Mouse (Mus musculus) forebrain, embryonic 13.5 days (tissue): ENCODE results near the gene Vmn2r91. TPM values are rescaled to one million over a fixed set of nuclear protein-coding genes. Genes with fewer than 3 reads are reported as not detected.
"Not testable (repeated sequence)": the region's sequence is repeated elsewhere in the genome, so short reads cannot be mapped to it uniquely, and the experiment has no call there.

Source experiments
- ATAC-seq: fragments of 200-750 bp; cut with Nextera tagmentation; 2 replicates; pipeline ENCODE4 v1.8.0; 2017
- H3K27ac ChIP-seq: fragments of 300-500 bp; sonication (generic); 2 replicates; pipeline ENCODE4 v1.5.1; 2015; ENCODE audit warnings: inconsistent platforms, mild to moderate bottlenecking, moderate library complexity
- H3K27me3 ChIP-seq: fragments of 300-500 bp; sonication (generic); 2 replicates; pipeline ENCODE4 v1.6.1; 2015; ENCODE audit warnings: mild to moderate bottlenecking, inconsistent platforms
- H3K36me3 ChIP-seq: fragments of 300-500 bp; sonication (generic); 2 replicates; pipeline ENCODE4 v1.6.1; 2015; ENCODE audit warnings: mild to moderate bottlenecking, inconsistent platforms; ENCODE audit not compliant: poor library complexity, severe bottlenecking
- H3K4me1 ChIP-seq: fragments of 300-500 bp; sonication (generic); 2 replicates; pipeline ENCODE4 v1.6.1; 2015; ENCODE audit warnings: inconsistent platforms
- H3K4me2 ChIP-seq: fragments of 300-500 bp; sonication (generic); 2 replicates; pipeline ENCODE4 v1.6.1; 2015; ENCODE audit warnings: inconsistent platforms, mild to moderate bottlenecking, moderate library complexity
- H3K4me3 ChIP-seq: fragments of 300-500 bp; sonication (generic); 2 replicates; pipeline ENCODE4 v1.5.1; 2015; ENCODE audit warnings: mild to moderate bottlenecking, inconsistent platforms
- H3K9ac ChIP-seq: fragments of 300-500 bp; sonication (generic); 2 replicates; pipeline ENCODE4 v1.6.1; 2015; ENCODE audit warnings: mild to moderate bottlenecking, inconsistent platforms
- H3K9me3 ChIP-seq: fragments of 300-500 bp; sonication (generic); replicated peaks from 2 replicates; pipeline ENCODE4 v1.6.1; 2016; ENCODE audit warnings: inconsistent platforms
- WGBS: fragments of 180-500 bp; shearing (Covaris S2); methylation state at CpG from one replicate; pipeline ENCODE4 v1.1.7; 2015; 5-methylcytosine and 5-hydroxymethylcytosine counted together
- polyA plus RNA-seq: library from polyadenylated mRNA; unstranded; fragments of >200 nt; fragmentation: Nextera tagmentation; extraction: Ambion mirVana; gene quantifications from 2 replicates; pipeline ENCODE4 v1.2.1, GENCODE M21; 2015

Gene Vmn2r91
- polyA plus RNA-seq: not detected in 2 replicates

DNA sequence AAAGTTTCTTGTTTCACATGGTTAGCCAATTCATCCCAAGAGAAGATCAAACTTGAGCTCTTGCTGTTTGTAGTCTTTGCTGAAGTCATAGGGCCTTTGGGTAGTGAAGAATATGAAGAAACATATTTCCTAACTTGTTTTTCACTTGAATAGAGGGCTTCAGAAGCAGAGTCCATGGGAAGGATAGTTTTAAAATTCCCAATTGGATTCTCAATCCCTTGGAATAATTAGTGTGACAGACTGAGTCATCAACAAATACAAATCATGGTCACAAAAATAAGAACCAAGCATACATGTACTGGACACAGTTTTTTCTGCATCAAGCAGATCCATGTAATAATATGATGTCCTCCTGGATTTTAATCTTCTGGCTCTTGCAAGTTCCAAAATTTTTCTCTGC, at the start of gene Vmn2r91:
TSS of gene Vmn2r91 (plus strand) at position 301 of the 400 bp plus-strand sequence.
- H3K36me3 ChIP-seq, H3K9me3 ChIP-seq, H3K27me3 ChIP-seq, H3K4me2 ChIP-seq, H3K4me1 ChIP-seq, ATAC-seq, H3K27ac ChIP-seq, H3K9ac ChIP-seq, H3K4me3 ChIP-seq: not testable (repeated sequence)

DNA sequence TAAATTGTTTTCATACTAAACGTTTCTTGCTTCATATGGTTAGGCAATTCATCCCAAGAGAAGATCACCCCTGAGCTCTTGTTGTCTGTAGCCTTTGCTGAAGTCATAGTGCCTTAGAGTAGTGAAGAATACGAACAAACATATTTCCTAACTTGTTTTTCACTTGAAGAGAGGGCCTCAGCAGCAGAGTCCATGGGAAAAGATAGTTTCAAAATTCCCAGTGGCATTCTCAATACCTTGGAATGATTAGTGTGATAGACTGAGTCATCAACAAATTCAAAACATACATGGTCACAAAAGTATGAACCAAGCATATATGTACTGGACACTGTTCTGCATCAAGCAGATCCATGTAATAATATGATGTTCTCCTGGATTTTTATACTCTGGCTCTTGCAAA, 35.7 kb upstream of the Vmn2r91 start, which contains the start of gene Vmn2r124:
TSS of gene Vmn2r124 (plus strand) at position 301 of the 400 bp plus-strand sequence.
- Histone ChIP-seq H3K4me2 (no peak within 1 kb of the TSS), H3K4me1 (no peaks in the 10 kb centered on the region), H3K4me3 (no peak within 1 kb of the TSS), H3K27me3 (no peaks in the 10 kb centered on the region), H3K9me3 (no peaks in the 10 kb centered on the region), H3K9ac (no peak within 1 kb of the TSS), H3K27ac (no peak within 1 kb of the TSS), H3K36me3 (no peaks in the 10 kb centered on the region)
- ATAC-seq: no peak
- 52% methylated on average over 2 of the region's 2 CpGs for WGBS

DNA sequence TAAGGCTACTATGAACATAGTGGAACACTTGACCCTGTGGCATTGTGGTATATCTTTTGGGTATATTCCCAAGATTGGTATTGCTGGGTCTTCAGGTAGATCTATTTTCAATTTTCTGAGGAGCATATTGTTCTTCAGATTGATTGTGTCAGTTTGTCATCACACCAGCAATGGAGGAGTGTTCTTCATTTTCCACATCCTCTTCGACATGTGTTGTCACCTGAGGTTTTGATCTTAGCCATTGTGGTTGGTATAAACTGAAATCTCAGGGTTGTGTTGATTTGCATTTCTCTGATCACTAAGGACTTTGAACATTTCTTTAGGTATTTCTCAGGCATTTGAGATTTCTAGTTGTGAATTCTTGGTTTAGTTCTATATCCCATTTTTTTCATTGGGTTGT, 10.8 kb downstream of the Vmn2r91 start:
- H3K36me3 ChIP-seq, H3K9ac ChIP-seq, H3K9me3 ChIP-seq, ATAC-seq, H3K27ac ChIP-seq, H3K4me3 ChIP-seq, H3K4me2 ChIP-seq, H3K4me1 ChIP-seq, H3K27me3 ChIP-seq: not testable (repeated sequence)
- WGBS: 57% methylated on average over 1 of the region's 1 CpGs

DNA sequence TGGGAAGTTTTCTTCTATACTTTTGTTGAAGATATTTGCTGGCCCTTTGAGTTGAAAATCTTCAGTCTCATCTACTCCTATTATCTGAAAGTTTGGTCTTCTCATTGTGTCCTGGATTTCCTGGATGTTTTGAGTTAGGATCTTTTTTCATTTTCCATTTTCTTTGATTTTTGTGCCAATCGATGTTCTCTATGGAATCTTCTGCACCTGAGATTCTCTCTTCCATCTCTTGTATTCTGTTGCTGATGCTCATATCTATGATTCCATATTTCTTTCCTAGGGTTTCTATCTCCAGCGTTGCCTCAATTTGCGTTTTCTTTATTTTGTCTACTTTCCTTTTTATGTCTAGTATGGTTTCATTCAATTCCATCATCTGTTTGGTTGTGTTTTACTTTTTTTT, 17.4 kb downstream of the Vmn2r91 start:
- not testable (repeated sequence) for H3K27me3 ChIP-seq, ATAC-seq, H3K36me3 ChIP-seq, H3K9me3 ChIP-seq, H3K9ac ChIP-seq, H3K4me1 ChIP-seq, H3K4me2 ChIP-seq, H3K4me3 ChIP-seq, H3K27ac ChIP-seq
- WGBS: 88% methylated on average over 3 of the region's 3 CpGs

DNA sequence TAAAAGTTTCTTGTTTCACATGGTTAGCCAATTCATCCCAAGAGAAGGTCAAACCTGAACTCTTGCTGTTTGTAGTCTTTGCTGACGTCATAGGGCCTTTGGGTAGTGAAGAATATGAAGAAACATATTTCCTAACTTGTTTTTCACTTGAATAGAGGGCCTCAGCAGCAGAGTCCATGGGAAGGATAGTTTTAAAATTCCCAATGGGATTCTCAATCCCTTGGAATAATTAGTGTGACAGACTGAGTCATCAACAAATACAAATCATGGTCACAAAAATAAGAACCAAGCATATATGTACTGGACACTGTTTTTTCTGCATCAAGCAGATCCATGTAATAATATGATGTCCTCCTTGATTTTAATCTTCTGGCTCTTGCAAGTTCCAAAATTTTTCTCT, 66.8 kb downstream of the Vmn2r91 start, which contains the start of gene Vmn2r92:
TSS of gene Vmn2r92 (plus strand) at position 301 of the 400 bp plus-strand sequence.
- ATAC-seq: not testable (repeated sequence)

DNA sequence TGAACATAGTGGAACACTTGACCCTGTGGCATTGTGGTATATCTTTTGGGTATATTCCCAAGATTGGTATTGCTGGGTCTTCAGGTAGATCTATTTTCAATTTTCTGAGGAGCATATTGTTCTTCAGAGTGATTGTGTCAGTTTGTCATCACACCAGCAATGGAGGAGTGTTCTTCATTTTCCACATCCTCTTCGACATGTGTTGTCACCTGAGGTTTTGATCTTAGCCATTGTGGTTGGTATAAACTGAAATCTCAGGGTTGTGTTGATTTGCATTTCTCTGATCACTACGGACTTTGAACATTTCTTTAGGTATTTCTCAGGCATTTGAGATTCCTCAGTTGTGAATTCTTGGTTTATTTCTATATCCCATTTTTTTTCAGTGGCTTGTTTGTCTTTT, 76.4 kb downstream of the Vmn2r91 start:
- not testable (repeated sequence) for H3K4me1 ChIP-seq, H3K36me3 ChIP-seq, ATAC-seq, H3K4me2 ChIP-seq, H3K9me3 ChIP-seq, H3K9ac ChIP-seq, H3K27me3 ChIP-seq, H3K27ac ChIP-seq, H3K4me3 ChIP-seq
- 76% methylated on average over 2 of the region's 2 CpGs for WGBS

More for the DNA sequence above, 66.8 kb downstream of the Vmn2r91 start, which contains the start of gene Vmn2r92:
- H3K27me3 ChIP-seq, H3K4me3 ChIP-seq, H3K4me2 ChIP-seq, H3K36me3 ChIP-seq, H3K9me3 ChIP-seq, H3K9ac ChIP-seq, H3K4me1 ChIP-seq, H3K27ac ChIP-seq: not testable (repeated sequence)
- WGBS: 69% methylated on average over 1 of the region's 1 CpGs

Other genes with a start within 250 kb of the Vmn2r91 start
- 0.65 and 0.77 TPM in 2 replicates for gene Has1, start 229.8 kb upstream of the Vmn2r91 start, polyA plus RNA-seq
- not detected in 2 replicates for gene Fpr1, start 201.1 kb upstream of the Vmn2r91 start, polyA plus RNA-seq
- not detected in 2 replicates for gene Fpr2, start 197.2 kb upstream of the Vmn2r91 start, polyA plus RNA-seq
- not detected in 2 replicates for gene Fpr3, start 197.2 kb upstream of the Vmn2r91 start, polyA plus RNA-seq
- gene Fpr-rs4, start 63.3 kb upstream of the Vmn2r91 start, polyA plus RNA-seq: not detected in 2 replicates
- not detected in 2 replicates for gene Vmn2r124, start 35.6 kb upstream of the Vmn2r91 start, polyA plus RNA-seq
- gene Vmn2r92, start 66.9 kb downstream of the Vmn2r91 start, polyA plus RNA-seq: not detected in 2 replicates
- not detected in 2 replicates for gene Vmn2r94, start 192.7 kb downstream of the Vmn2r91 start, polyA plus RNA-seq
- gene Vmn2r93, start 213.1 kb downstream of the Vmn2r91 start, polyA plus RNA-seq: not detected in 2 replicates